Mouse (Mus musculus) urinary bladder, postnatal 25 days (tissue): ENCODE data around the gene Yaf2.

Source experiments
- DNase-seq: peaks from one replicate; pipeline ENCODE4 v3.0.0; 2022; ENCODE audit warnings: low spot score

Yaf2 gene

GRCm38 (mm10) chr15:93285244-93285643 lies 51.5 kb downstream of the Yaf2 start:
- no peak for DNase-seq

DNA sequence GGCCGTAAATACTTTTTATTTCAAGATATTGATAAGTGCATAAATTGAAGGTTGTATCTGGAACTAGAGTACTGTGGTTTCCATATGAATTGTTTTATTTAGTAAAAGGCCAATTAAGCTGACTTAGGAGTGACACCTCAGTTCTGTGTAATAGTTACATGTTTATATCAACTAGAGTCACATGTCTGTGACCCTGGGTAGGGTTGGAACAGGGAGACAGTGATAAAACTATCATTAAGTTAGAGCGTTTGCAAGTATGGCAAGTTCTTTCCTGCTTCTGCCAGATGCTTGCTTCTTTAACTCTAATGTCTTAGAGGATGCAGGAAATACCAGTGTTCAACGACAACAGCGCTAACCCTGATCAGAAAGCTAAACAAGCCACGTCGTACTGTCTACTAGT lies 52.4 kb downstream of the Yaf2 start:
- no peak for DNase-seq

GRCm38 (mm10) chr15:93283349-93283748 lies 53.4 kb downstream of the Yaf2 start:
- no peak for DNase-seq

- DNase-seq, result no peak
Observed at GRCm38 (mm10) chr15:93276276-93276675, 60.5 kb downstream of the Yaf2 start.

DNA sequence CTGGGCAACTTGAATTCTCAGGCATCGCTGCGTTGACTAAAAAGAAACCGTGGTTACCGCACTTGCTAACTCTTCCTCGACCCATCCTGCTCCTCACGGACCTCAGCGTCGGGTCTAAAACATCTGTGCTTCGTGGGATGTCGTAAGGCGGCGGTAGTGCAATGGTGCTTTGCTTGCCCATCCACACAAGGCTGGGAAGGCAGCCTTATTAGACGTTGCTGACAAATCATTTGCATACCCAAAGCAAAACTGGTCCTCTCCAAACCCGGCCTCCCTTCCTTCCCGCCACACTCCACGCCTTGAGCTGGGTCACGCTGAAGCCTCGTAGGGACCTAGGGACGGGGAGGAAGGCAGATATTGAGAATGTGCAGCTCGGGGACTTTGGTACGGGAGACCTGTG lies 61.1 kb downstream of the Yaf2 start:
- DNase-seq, result no peak

DNA sequence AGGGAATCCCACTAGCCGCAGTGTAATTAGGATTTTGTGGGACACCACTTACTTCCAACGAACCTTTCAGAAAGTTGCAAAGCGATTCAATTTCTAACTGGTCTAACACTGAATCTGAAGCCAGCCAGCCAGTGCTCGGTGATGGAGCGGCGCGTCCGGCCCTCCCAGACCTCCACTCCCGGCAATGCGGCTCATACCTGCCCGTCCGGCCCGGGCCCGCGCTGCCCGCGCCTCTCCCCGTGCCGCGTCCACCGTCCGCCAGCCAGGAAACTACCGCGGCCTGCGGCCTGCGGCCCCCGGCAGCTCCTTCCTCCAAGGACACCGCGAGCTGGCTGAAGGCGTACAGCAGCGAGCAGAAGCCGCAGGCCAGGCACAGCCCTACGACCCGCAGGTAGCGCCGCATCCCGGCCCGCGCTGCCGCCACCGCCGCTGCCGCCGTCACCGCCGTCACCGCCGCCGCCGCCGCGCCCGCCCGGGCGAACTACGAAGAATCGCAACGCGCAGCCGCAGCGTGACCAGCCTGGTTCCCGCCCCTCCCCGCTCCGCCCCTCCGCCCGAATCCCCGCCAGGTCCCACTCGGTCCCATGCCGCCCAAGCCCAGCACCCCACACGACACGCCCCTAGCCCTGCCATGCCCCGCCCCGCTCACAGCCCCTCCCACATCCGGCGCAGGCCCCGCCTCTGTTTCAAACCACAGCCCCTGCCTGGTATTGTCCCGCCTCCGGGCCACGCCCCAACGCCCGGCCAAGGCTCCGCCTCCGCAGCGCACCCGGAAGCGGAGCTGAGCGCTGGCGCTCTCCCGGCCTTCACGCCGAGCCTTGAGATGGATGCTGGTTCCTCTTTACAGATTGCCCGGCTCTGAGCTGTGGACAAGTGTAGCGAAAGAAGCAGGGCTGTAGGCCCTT lies 61.8 kb downstream of the Yaf2 start, which contains the start of gene Gxylt1:
TSS of gene Gxylt1 (minus strand) at position 501 of the 905 bp plus-strand sequence.
- peak; percentile 100 for DNase-seq

GRCm38 (mm10) chr15:93273788-93274678 lies 62.7 kb downstream of the Yaf2 start:
- no peak for DNase-seq

DNA sequence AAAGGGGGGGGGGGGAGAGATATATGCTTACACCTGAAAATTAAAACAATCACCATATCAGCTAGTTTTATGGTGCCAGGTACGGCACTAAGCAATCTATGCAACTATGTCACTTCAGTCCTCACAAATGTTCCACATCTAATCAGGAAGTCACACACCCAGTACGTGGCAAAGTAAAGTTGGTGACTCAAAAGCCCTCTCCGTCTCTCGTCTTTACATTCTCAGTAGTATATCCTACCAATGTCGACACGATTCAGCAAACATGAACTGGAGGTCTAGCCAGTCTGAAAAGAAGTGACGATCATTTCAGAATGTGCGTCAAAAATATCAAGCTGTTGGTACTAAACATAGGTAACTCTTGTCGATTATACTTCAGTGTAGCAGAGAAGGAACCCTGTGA lies 63.8 kb downstream of the Yaf2 start:
- no peak for DNase-seq

GRCm38 (mm10) chr15:93270289-93270855 lies 66.4 kb downstream of the Yaf2 start:
- DNase-seq, result no peak

DNA sequence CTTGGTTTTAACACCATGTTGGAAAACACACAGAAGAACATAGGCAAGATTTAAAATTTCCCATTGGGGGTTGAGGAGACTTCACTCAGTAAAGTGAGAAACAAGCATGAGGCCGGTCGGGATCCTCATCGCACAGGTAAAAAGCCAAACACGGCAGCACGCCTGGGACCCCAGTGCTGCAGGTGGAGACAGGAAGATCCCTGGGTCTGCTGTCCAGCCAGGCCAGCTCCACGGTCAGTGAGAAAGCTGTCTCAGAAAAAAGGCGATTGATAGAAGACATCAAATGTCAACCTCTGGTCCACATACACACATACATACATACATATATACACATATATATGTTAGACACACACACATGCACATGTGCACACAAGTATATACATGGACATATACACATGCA lies 67.2 kb downstream of the Yaf2 start:
- DNase-seq, result no peak

DNA sequence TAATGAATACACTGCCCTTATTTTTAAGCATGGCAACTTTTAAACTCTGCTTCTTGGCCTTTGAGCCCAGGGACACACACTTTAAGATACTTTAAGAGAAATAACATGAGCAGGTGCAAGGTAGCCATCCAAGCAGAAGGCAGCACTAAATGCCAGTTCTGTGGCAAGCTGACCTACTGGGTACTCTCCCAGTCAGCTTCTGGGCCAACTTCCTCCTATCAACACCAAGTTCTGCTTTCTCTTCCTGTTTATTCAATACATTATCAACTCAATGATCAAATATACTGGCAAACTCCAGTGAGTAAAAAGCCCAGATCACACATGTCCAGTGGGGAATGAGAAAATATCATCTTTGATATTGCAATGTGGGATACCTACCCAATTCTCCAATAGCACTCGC lies 68.7 kb downstream of the Yaf2 start:
- no peak for DNase-seq

- DNase-seq, result no peak
Observed at GRCm38 (mm10) chr15:93267479-93267878, 69.3 kb downstream of the Yaf2 start.

- DNase-seq, result no peak
Observed at GRCm38 (mm10) chr15:93266361-93266760, 70.4 kb downstream of the Yaf2 start.

DNA sequence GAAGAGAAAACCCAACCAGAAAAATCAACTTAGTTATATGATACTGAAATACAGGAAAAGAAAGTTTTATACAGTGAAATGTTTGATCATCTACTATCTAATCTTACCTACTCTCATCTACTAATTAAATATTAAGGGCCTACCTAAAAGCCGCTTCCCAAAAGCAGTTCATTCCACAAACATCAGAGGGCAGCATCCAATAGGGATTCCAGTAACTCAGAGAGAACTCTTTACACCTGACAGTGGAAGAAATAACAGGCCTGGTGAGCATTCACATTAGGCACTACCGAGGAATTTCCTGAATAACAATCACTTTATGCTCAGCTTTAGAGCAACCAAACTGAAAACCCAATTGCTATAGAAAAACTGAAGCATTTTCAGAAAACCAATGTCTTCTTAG lies 71.0 kb downstream of the Yaf2 start:
- peak; percentile 42 for DNase-seq

- no peak for DNase-seq
Observed at GRCm38 (mm10) chr15:93265231-93265630, 71.5 kb downstream of the Yaf2 start.

DNA sequence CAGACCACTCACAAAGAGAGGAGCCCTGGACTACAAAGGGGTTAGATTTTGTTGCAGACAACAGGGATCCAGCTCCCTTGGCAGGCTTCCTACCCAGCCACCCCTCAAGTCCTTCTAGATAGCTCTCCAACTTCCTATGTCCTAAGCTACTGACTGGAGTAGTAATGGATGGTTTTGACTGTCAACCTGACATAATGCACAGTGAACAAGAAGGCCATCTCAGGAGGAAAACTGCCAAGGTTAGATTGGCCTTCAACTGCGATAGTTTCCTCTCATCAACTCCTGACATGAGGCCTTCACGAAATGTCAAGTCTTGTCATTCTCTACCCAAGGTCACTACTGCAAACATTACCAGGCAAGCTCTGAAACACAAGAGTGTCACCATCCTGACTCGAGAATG lies 72.5 kb downstream of the Yaf2 start:
- no peak for DNase-seq

DNA sequence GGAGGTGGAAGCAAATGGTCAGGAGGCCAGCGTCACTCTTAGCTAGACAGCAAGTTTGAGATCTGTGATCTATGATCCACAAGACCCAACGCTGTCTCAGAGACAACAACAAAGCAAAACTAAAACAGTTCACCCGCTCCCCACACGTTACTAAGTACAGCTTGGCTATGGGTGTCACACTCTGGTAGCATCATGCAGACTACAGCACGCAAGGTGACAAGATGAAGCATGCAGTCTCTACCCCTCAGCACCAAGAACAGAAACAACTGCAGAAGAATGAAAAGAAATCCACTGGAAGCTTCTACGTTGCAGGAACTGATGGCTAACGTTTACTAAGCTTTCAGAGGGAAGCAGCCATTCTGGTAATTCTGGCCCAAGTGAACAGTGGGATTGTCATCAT lies 73.2 kb downstream of the Yaf2 start:
- DNase-seq, result no peak

GRCm38 (mm10) chr15:93262818-93263217 lies 73.9 kb downstream of the Yaf2 start:
- no peak for DNase-seq

- DNase-seq, result no peak
Observed at GRCm38 (mm10) chr15:93262274-93262673, 74.5 kb downstream of the Yaf2 start.

DNA sequence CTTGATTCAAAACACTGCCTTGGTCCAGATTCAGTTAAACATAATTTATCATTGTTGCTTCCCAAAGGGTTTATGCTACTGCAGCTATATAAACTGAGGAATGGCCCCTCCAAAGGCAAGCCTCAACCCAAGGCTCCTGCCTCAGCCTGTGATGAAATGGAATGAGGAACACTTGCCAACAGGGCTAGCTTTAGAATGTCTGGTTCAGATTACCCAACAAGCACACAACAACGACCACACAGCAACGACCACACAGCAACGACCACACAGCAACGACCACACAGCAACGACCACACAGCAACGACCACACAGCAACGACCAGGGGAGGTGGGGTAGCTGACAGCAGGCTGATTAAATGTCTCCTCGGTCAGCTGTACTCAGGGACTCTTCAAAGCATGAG lies 76.8 kb downstream of the Yaf2 start:
- no peak for DNase-seq

DNA sequence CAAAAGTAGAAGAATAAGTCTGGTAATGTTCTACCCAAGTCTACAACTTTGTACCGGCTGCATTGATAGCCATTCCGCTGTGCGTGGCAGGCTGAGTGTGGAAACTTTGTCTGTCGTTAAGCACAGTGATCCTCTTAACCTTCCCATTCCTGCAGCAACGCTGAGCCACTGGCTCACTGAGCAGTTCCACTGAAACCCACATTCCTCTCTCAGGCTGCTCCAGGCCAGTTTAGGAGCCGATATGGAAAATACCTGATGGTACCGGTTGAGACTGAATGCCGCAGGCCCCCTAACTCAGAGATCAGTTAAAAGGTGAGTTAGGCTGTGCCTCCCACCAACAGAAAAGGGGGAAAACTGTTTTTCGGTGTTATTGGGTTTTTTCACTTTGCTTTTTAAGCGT lies 81.4 kb downstream of the Yaf2 start:
- DNase-seq, result no peak

GRCm38 (mm10) chr15:93253172-93253571 lies 83.6 kb downstream of the Yaf2 start:
- DNase-seq, result no peak

DNA sequence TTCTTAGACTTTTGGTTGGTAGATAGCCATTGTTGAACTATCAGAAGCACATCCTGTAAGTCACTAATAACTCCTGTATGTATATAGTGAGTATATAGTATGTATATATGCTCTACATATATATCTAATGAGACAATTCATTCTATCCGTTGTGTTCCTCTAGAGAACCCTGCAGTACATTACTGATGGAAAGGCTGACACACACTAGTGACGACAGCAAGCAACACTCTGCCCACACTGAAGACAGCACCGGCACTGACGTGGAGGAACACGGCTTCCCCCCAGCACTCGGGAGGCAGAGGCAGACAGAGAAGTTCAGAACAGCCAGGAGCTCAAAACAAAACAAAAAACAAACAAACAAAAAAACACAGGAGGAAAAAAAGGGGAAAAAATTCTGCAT lies 84.3 kb downstream of the Yaf2 start:
- DNase-seq, result no peak
